Mouse (Mus musculus) MEL (cell line): ENCODE results near the gene Rarb. TPM values are rescaled to one million over a fixed set of nuclear protein-coding genes. Genes with fewer than 3 reads are reported as not detected.

Experiments used
- DNase-seq: peaks from one replicate; pipeline ENCODE4 v3.0.0; 2011; ENCODE audit warnings: low read depth, low spot score
- H3K27ac ChIP-seq: 2 replicates; pipeline ENCODE4 v1.5.1; 2012; ENCODE audit warnings: low read depth, mild to moderate bottlenecking, control low read depth, low read length, moderate library complexity; ENCODE audit not compliant: control insufficient read depth
- H3K27me3 ChIP-seq, 2 experiments: fragments of 150-350 bp in 1 of 2; sonication (generic) in 1 of 2; 2 replicates each; pipeline ENCODE4 v1.6.1; 2012; ENCODE audit warnings: low read length in 2 of 2, mild to moderate bottlenecking in 2 of 2, improper control_type of control experiment in 1 of 2, moderate library complexity in 1 of 2; ENCODE audit not compliant: insufficient read depth in 2 of 2, control insufficient read depth in 1 of 2
- H3K36me3 ChIP-seq, 2 experiments: 2 replicates each; pipeline ENCODE4 v1.6.1; 2012 to 2014; ENCODE audit warnings: low read length in 2 of 2, improper control_type of control experiment in 1 of 2, inconsistent platforms in 1 of 2, mild to moderate bottlenecking in 1 of 2; ENCODE audit not compliant: insufficient read depth in 2 of 2, control insufficient read depth in 1 of 2
- H3K4me1 ChIP-seq, 2 experiments: fragments of 150-350 bp in 1 of 2; sonication (generic) in 1 of 2; 2 replicates each; pipeline ENCODE4 v1.6.1; 2012; ENCODE audit warnings: low read length in 2 of 2, improper control_type of control experiment in 1 of 2, mild to moderate bottlenecking in 1 of 2; ENCODE audit not compliant: insufficient read depth in 2 of 2, control insufficient read depth in 1 of 2
- H3K4me3 ChIP-seq, 2 experiments: fragments of 150-350 bp in 1 of 2; sonication (generic) in 1 of 2; 2 replicates each; pipeline ENCODE4 v1.5.1; 2012; ENCODE audit warnings: low read depth in 2 of 2, low read length in 2 of 2, mild to moderate bottlenecking in 2 of 2, moderate library complexity in 2 of 2, control low read depth in 1 of 2, improper control_type of control experiment in 1 of 2; ENCODE audit not compliant: control insufficient read depth in 1 of 2, insufficient read depth in 1 of 2
- H3K79me2 ChIP-seq: 2 replicates; pipeline ENCODE4 v1.6.1; 2012; ENCODE audit warnings: mild to moderate bottlenecking, low read length, moderate library complexity; ENCODE audit not compliant: control insufficient read depth, poor library complexity, insufficient read depth
- H3K9ac ChIP-seq: 2 replicates; pipeline ENCODE4 v1.6.1; 2012; ENCODE audit warnings: low read depth, mild to moderate bottlenecking, control low read depth, low read length, moderate library complexity; ENCODE audit not compliant: control insufficient read depth, poor library complexity, severe bottlenecking
- H3K9me3 ChIP-seq: fragments of 150-350 bp; sonication (generic); replicated peaks from 2 replicates; pipeline ENCODE4 v1.6.1; 2012; ENCODE audit warnings: mild to moderate bottlenecking, low read length, improper control_type of control experiment, moderate library complexity; ENCODE audit not compliant: insufficient read depth
- BHLHE40 ChIP-seq: IDR thresholded peaks from 2 replicates; pipeline ENCODE4 v1.6.1; 2012; ENCODE audit warnings: low read depth, mild to moderate bottlenecking, inconsistent platforms, low read length, improper control_type of control experiment, borderline replicate concordance
- CHD1 ChIP-seq: IDR thresholded peaks from 2 replicates; pipeline ENCODE4 v1.6.1; 2012; ENCODE audit warnings: low read depth, mild to moderate bottlenecking, inconsistent platforms, low read length, improper control_type of control experiment
- CHD2 ChIP-seq: IDR thresholded peaks from 2 replicates; pipeline ENCODE4 v1.6.1; 2011; ENCODE audit warnings: low read length, improper control_type of control experiment
- E2F4 ChIP-seq: IDR thresholded peaks from 2 replicates; pipeline ENCODE4 v1.6.1; 2011; ENCODE audit warnings: low read depth, low read length, improper control_type of control experiment, borderline replicate concordance
- ELF1 ChIP-seq: IDR thresholded peaks from 2 replicates; pipeline ENCODE4 v1.6.1; 2014; ENCODE audit warnings: low read depth, mild to moderate bottlenecking, inconsistent platforms, low read length, improper control_type of control experiment, moderate library complexity
- ETS1 ChIP-seq: IDR thresholded peaks from 2 replicates; pipeline ENCODE4 v1.6.1; 2012; ENCODE audit warnings: low read depth, mild to moderate bottlenecking, inconsistent platforms, low read length, improper control_type of control experiment, moderate library complexity
- GABPA ChIP-seq: IDR thresholded peaks from 2 replicates; pipeline ENCODE4 v1.6.1; 2012; ENCODE audit warnings: low read depth, mild to moderate bottlenecking, inconsistent platforms, low read length, improper control_type of control experiment, moderate library complexity
- JUND ChIP-seq: IDR thresholded peaks from 2 replicates; pipeline ENCODE4 v1.6.1; 2011; ENCODE audit warnings: low read depth, mild to moderate bottlenecking, improper control_type of control experiment, low read length
- KAT2A ChIP-seq: conservative IDR thresholded peaks from 2 replicates; pipeline ENCODE4 v1.6.1; 2012; ENCODE audit warnings: low read depth, low read length, improper control_type of control experiment, inconsistent platforms
- MAFK ChIP-seq: IDR thresholded peaks from 2 replicates; pipeline ENCODE4 v1.6.1; 2011; ENCODE audit warnings: low read depth, mild to moderate bottlenecking, low read length, improper control_type of control experiment, borderline replicate concordance
- MXI1 ChIP-seq: IDR thresholded peaks from 2 replicates; pipeline ENCODE4 v1.6.1; 2011; ENCODE audit warnings: mild to moderate bottlenecking, low read depth, low read length, improper control_type of control experiment
- MYB ChIP-seq: IDR thresholded peaks from 2 replicates; pipeline ENCODE4 v1.6.1; 2011; ENCODE audit warnings: mild to moderate bottlenecking, low read depth, low read length, improper control_type of control experiment
- NELFE ChIP-seq: IDR thresholded peaks from 2 replicates; pipeline ENCODE4 v1.6.1; 2011; ENCODE audit warnings: low read depth, low read length, improper control_type of control experiment
- NRF1 ChIP-seq: IDR thresholded peaks from 2 replicates; pipeline ENCODE4 v1.6.1; 2014; ENCODE audit warnings: low read depth, mild to moderate bottlenecking, inconsistent platforms, low read length, improper control_type of control experiment, moderate library complexity; ENCODE audit not compliant: poor library complexity, insufficient read depth, severe bottlenecking
- POLR2A ChIP-seq, 2 experiments: IDR thresholded peaks; 2 replicates each; pipeline ENCODE4 v1.6.1; 2011 to 2012; ENCODE audit warnings: low read length in 2 of 2, mild to moderate bottlenecking in 2 of 2, control low read depth in 1 of 2, improper control_type of control experiment in 1 of 2, low read depth in 1 of 2, moderate library complexity in 1 of 2; ENCODE audit not compliant: control insufficient read depth in 1 of 2, insufficient read depth in 1 of 2, poor library complexity in 1 of 2
- POLR2AphosphoS5 ChIP-seq: IDR thresholded peaks from 2 replicates; pipeline ENCODE4 v1.6.1; 2012; ENCODE audit warnings: low read depth, borderline replicate concordance, mild to moderate bottlenecking, inconsistent platforms, low read length, moderate library complexity, mixed read lengths
- RCOR1 ChIP-seq: IDR thresholded peaks from 2 replicates; pipeline ENCODE4 v1.6.1; 2012; ENCODE audit warnings: low read depth, mild to moderate bottlenecking, inconsistent platforms, low read length, improper control_type of control experiment
- TBP ChIP-seq: IDR thresholded peaks from 2 replicates; pipeline ENCODE4 v1.8.0; 2011; ENCODE audit warnings: low read depth, low read length, improper control_type of control experiment
- TCF12 ChIP-seq: IDR thresholded peaks from 2 replicates; pipeline ENCODE4 v1.6.1; 2014; ENCODE audit warnings: low read depth, mild to moderate bottlenecking, inconsistent platforms, low read length, improper control_type of control experiment, moderate library complexity
- ZC3H11A ChIP-seq: IDR thresholded peaks from 2 replicates; pipeline ENCODE4 v1.6.1; 2012; ENCODE audit warnings: low read depth, mild to moderate bottlenecking, inconsistent platforms, low read length, improper control_type of control experiment
- ZKSCAN1 ChIP-seq: IDR thresholded peaks from 2 replicates; pipeline ENCODE4 v1.6.1; 2012; ENCODE audit warnings: low read depth, mild to moderate bottlenecking, inconsistent platforms, low read length, improper control_type of control experiment, moderate library complexity
- ZNF384 ChIP-seq: IDR thresholded peaks from 2 replicates; pipeline ENCODE4 v1.6.1; 2012; ENCODE audit warnings: low read depth, mild to moderate bottlenecking, inconsistent platforms, low read length, improper control_type of control experiment
- polyA plus RNA-seq, 2 experiments: library from polyadenylated mRNA; stranded (reverse) in 1 of 2; unstranded in 1 of 2; fragments of >175 nt in 1 of 2; fragments of >200 nt in 1 of 2; gene quantifications; 2 replicates each; pipeline versions ENCODE4 v1.2.1 to v1.2.4; 2012; ENCODE audit warnings: low replicate concordance in 2 of 2, low read depth in 1 of 2; ENCODE audit not compliant: insufficient read length in 2 of 2, insufficient read depth in 1 of 2, missing spikeins in 1 of 2
- total RNA-seq: library from RNA; depleted of rRNA; stranded (reverse); fragments of 300-350 nt; gene quantifications from 2 replicates; pipeline ENCODE4 v1.2.3, GENCODE M21; 2012

Gene Rarb
- total and polyA plus RNA-seq, 3 experiments = not detected

DNA sequence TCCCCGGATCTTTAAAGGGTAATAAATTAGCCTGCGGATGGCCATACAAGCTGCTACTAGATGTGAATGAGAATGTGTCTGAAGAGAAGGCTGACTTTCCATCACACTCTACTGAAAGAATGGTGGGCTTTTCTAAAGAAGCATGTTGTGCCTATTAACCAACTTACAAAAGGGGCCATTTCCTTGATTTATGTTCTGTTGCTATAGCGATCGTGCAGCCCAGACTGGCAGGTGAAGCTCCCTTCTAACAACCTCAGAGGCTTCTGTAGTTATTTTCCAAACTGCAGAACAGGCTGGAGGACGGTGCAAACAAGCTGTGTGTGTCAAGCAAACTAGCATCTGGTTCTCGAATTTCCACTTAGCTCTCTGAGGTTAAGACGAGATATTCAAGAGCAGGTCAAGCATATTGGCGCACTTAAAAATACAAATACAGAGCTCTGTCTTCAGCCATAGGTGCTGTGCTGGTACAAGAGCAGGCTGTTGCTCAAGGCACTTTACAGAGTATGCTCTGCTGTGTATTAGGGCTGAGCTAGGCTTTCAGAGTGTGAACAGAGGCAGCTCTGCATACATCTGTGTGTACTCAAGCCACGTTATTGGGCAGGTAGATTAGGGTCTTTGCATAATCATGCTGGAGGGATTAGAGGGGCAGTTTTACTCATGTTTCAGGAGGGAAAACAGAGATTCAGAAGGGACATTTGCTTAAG, 85.2 kb downstream of the Rarb start:
- H3K4me3 ChIP-seq = no peak overlapping the region
- H3K9ac ChIP-seq = no peak overlapping the region
- H3K4me1 ChIP-seq = no peaks in the 10 kb centered on the region
- H3K79me2 ChIP-seq = no peaks in the 10 kb centered on the region
- no peak for DNase-seq
- H3K27me3 ChIP-seq = no peaks in the 10 kb centered on the region
- H3K36me3 ChIP-seq = no peaks in the 10 kb centered on the region
- TF ChIP-seq ELF1 = no peak
- no peak for TF ChIP-seq E2F4
- no peak for TF ChIP-seq ZKSCAN1
- TF ChIP-seq CHD2 = no peak
- no peak for TF ChIP-seq ZNF384
- no peak for TF ChIP-seq TBP
- TF ChIP-seq MXI1 = no peak
- H3K27ac ChIP-seq = no peak overlapping the region
- no peaks in the 10 kb centered on the region for H3K9me3 ChIP-seq

DNA sequence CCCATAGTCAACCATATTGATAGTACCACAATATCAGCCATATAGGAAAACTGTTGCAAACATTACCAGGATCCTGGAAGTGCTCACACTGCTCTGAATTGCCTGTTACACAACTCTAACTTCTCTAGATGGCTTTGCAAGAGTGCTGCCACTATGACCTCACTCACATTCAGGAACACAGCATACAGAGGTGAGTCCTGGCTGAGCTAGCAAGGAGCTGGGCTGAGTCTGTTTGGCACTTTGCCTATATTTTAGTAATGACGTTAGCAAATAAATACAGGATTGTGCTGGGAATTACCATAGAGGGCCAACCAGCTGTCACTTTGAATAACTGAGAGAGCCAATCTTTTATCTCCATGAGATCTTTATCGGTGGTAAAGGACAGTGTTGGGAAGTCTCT, 86.9 kb downstream of the Rarb start:
- no peaks in the 10 kb centered on the region for H3K36me3 ChIP-seq
- H3K4me1 ChIP-seq = no peaks in the 10 kb centered on the region
- no peak overlapping the region for H3K4me3 ChIP-seq
- no peaks in the 10 kb centered on the region for H3K27me3 ChIP-seq
- DNase-seq = no peak
- H3K9me3 ChIP-seq = no peaks in the 10 kb centered on the region
- H3K79me2 ChIP-seq = no peaks in the 10 kb centered on the region
- no peak overlapping the region for H3K27ac ChIP-seq
- no peak overlapping the region for H3K9ac ChIP-seq
- TF ChIP-seq ETS1 (no peak), TCF12 (no peak), POLR2A (IDR thresholded peaks at IDR 0.05; ENCODE audit: control insufficient read depth in 1 of 2, insufficient read depth in 1 of 2, low read depth in 1 of 2, low read length in 2 of 2, poor library complexity in 1 of 2) (no peak)

DNA sequence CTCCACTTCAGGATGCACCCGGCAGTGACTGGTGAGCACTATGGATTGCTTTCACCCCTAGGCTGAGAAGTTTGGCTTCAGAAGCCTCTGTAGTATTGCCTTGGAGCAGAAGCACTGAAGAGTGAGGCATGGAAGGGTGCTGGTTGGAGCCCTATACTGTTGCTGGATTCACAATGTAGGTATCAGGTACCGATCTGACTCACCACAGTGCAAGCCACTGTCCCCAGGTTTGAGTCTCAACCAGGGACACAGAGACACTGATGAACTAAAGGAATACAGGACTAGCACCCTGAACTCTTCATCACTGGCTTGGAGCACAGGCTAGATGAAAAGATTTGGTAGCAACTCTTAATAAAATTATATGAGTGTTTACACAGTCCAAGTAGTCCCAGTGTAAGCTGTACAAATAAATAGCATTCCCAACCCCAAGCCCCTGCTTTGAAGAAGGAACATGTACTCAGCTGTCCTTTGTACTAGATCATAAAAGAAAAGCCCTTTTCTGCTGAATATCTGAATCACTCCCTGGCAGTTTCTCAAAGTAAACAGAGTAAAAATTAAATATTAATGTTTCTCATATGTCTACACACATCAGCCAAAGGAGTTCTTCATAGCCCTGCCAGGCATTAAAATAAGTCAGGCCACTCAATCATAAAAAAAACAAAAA, 90.6 kb downstream of the Rarb start:
- Histone ChIP-seq H3K36me3 (no peaks in the 10 kb centered on the region), H3K4me3 (no peak overlapping the region), H3K27ac (no peak overlapping the region), H3K9me3 (no peaks in the 10 kb centered on the region), H3K4me1 (no peaks in the 10 kb centered on the region), H3K27me3 (no peaks in the 10 kb centered on the region), H3K79me2 (no peaks in the 10 kb centered on the region), H3K9ac (no peak overlapping the region)
- TF ChIP-seq BHLHE40 = no peak
- TF ChIP-seq RCOR1 = no peak
- TF ChIP-seq MAFK = no peak
- TF ChIP-seq NELFE = no peak
- TF ChIP-seq ZC3H11A = no peak
- no peak for TF ChIP-seq GABPA
- TF ChIP-seq MYB = no peak
- no peak for TF ChIP-seq NRF1
- TF ChIP-seq CHD1 = no peak
- TF ChIP-seq TCF12 = no peak
- TF ChIP-seq POLR2AphosphoS5 = no peak
- no peak for TF ChIP-seq KAT2A
- no peak for TF ChIP-seq POLR2A (IDR thresholded peaks at IDR 0.05; ENCODE audit: control insufficient read depth in 1 of 2, insufficient read depth in 1 of 2, low read depth in 1 of 2, low read length in 2 of 2, poor library complexity in 1 of 2)
- no peak for TF ChIP-seq JUND
- DNase-seq = no peak
